Mouse (Mus musculus) olfactory bulb, adult 2 months (tissue): ENCODE results near the gene Bicc1. TPM values are rescaled to one million over a fixed set of nuclear protein-coding genes. Genes with fewer than 3 reads are reported as not detected.

Experiments used
- H3K27ac ChIP-seq: fragments of 200-500 bp; 2 replicates; pipeline ENCODE4 v1.5.1; 2012; ENCODE audit warnings: low read depth, low read length; ENCODE audit not compliant: insufficient read depth
- H3K4me1 ChIP-seq: fragments of 200-500 bp; 2 replicates; pipeline ENCODE4 v1.6.1; 2012; ENCODE audit warnings: low read length; ENCODE audit not compliant: control insufficient read depth, insufficient read depth
- H3K4me3 ChIP-seq: fragments of 200-500 bp; 2 replicates; pipeline ENCODE4 v1.5.1; 2012; ENCODE audit warnings: mild to moderate bottlenecking, low read depth, low read length, moderate library complexity; ENCODE audit not compliant: insufficient read depth
- CTCF ChIP-seq: fragments of 200-500 bp; IDR thresholded peaks from 2 replicates; pipeline ENCODE4 v1.5.1; 2012; ENCODE audit warnings: low read depth, mild to moderate bottlenecking, low read length, moderate library complexity; ENCODE audit not compliant: insufficient read depth
- POLR2A ChIP-seq: fragments of 200-500 bp; IDR thresholded peaks from 2 replicates; pipeline ENCODE4 v1.6.1; 2012; ENCODE audit warnings: mild to moderate bottlenecking, low read depth, low read length, moderate library complexity; ENCODE audit not compliant: insufficient read depth
- WGBS: fragments of 180-500 bp; shearing (Covaris S2); methylation state at CpG from one replicate; pipeline ENCODE4 v1.1.7; 2018; 5-methylcytosine and 5-hydroxymethylcytosine counted together
- polyA plus RNA-seq: library from polyadenylated mRNA; stranded (reverse); fragments of >200 nt; gene quantifications from 2 replicates; pipeline ENCODE4 v1.2.4, GENCODE M21; 2012; ENCODE audit warnings: low replicate concordance; ENCODE audit not compliant: missing spikeins, insufficient read depth, insufficient read length

Bicc1 gene
- polyA plus RNA-seq, 1 experiment = not detected

GRCm38 (mm10) chr10:71119120-71119847 is 40.2 kb downstream of the Bicc1 start:
- WGBS = 81% methylated on average over 15 of the region's 15 CpGs
- H3K27ac ChIP-seq = no peak overlapping the region
- H3K4me1 ChIP-seq = no peaks in the 10 kb centered on the region; the same call in 1 of the 2 replicates
- TF ChIP-seq CTCF (no peak), POLR2A (no peak)
- H3K4me3 ChIP-seq = no peak overlapping the region

GRCm38 (mm10) chr10:71117766-71118165 is 41.7 kb downstream of the Bicc1 start:
- Histone ChIP-seq H3K27ac (no peak overlapping the region), H3K4me3 (no peak overlapping the region), H3K4me1 (no peaks in the 10 kb centered on the region)
- TF ChIP-seq POLR2A (no peak), CTCF (no peak)
- 92% methylated on average over 7 of the region's 7 CpGs for WGBS

DNA sequence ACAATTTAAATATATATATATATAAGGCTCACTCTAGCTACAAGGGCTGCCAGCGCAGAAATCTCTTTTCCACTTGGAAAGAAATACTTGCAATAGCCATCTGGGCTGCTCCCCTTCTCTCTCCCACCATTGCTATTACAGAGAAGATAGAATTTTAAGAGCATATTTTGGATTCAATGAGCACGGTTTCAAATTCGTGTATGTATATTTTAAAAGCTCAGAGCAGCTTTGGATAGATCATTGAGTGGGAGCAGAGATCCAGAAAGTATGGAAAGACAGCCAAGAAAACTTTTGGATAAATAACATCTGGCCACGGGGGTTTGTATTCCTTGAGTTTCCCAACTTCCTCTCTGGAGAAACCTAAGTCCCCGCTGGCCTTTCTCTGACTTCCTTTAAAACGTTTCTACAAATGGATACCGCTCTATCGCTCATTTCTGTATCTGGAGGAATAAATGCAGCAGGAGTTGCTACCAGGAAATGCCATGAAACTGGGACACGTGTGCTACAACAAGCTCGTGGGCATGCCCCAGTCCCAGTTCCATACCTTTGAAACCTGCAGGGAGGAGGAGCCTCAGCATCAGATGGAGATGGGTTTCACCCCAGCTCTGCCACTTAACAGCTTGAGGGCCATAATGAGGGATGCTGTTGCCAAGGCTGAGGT is 45.1 kb downstream of the Bicc1 start:
- 78% methylated on average over 10 of the region's 10 CpGs for WGBS
- Histone ChIP-seq H3K4me3 (no peak overlapping the region), H3K27ac (no peak overlapping the region), H3K4me1 (no peaks in the 10 kb centered on the region)
- TF ChIP-seq CTCF (no peak), POLR2A (no peak)

DNA sequence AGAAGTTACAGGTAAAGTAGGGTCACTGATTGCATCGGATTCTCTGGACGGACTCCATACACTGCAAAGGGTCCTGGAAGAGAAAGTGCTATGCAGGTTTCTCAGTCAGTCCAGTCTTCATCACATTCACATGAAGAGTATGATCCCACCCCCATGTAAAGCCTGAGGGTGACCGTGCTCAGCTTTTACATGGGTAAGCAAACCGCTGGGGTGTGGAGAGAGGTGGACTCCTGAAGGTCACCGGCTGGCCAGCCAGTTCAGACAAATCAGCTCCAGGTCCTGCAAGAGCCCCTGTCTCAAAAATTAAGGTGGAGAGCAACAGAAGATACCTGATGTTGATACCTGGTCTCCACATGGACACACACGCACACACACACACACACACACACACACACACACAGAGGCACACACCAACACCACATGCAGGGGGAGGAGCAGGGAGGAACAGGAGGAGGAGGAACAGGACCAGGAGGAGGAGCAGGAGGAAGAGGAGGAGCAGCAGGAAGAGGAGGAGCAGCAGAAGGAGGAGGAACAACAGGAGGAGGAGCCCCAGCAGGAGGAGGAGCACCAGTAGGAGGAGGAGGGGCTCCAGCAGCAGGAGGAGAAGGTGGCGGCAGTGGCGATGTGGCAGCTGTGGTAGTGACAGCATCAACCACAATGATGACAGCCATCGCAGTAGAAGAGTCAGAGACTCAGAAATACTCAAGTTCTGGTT is 52.9 kb downstream of the Bicc1 start:
- H3K4me1 ChIP-seq = no peaks in the 10 kb centered on the region
- H3K4me3 ChIP-seq = no peak overlapping the region
- no peak overlapping the region for H3K27ac ChIP-seq
- no peak for TF ChIP-seq CTCF
- no peak for TF ChIP-seq POLR2A
- WGBS = 94% methylated on average over 9 of the region's 9 CpGs

GRCm38 (mm10) chr10:71104791-71105190 is 54.7 kb downstream of the Bicc1 start:
- TF ChIP-seq POLR2A (no peak), CTCF (no peak)
- WGBS = 76% methylated on average over 6 of the region's 6 CpGs
- Histone ChIP-seq H3K4me3 (no peak overlapping the region), H3K27ac (no peak overlapping the region), H3K4me1 (no peaks in the 10 kb centered on the region)

DNA sequence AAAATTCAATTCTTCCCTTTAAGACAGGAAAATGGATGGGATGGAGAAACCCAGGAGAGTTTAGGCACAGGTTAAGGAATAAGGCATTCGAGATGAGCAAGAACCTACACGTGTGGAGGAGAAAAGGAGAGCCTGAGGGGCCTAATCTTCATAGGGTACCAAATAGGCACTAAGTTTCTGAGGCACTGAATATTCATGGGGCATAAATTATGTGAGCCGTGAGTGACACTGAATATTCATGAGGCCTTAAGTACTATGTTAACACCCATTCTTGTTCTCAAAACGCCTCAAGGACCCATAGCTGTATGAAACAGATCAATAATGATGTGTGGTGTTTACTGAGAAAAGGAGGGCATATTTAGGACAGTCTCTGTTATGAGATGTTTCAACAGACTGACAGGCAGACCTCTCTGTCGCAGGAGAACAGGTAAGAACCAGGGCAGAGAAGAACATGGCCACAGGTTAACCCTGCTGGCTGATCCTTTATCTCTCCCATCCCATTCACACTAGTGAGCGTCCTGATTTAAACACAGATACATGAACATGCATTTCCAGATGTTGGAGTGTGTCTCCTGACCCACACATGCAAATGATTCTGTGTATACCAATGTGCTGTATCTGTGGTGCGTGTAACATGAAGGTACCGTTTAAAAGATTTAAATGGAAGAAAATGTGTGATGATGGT is 58.5 kb downstream of the Bicc1 start:
- Histone ChIP-seq H3K4me3 (no peak overlapping the region), H3K27ac (no peak overlapping the region), H3K4me1 (no peaks in the 10 kb centered on the region)
- TF ChIP-seq POLR2A = no peak
- TF ChIP-seq CTCF = no peak
- WGBS = 60% methylated on average over 8 of the region's 8 CpGs

DNA sequence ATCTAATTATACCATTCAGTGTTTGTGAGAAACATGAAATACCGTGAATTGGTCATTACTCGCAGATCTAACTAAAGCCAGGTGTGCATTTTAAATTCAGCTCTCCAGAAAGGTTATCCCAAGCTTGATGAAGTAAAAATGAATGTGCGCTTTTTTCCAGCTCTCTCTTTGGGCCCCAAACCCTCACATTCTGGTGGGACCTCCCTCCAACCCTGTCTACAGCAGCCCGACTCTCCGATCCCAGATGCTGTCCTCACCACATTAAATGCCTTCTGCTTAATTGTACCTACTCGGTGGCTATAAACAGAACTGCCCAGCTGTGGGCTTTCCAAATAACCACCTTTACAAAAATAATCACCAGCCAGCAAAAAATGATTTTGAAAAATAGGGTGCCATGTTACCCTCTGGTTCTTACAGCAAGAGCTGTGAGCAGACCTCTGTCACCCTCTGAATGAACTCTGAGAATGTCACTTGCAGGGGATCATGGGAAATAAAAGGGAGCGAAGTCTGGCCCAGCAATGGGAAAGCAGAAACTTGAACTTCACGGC is 64.7 kb downstream of the Bicc1 start:
- H3K4me3 ChIP-seq = no peak overlapping the region
- H3K4me1 ChIP-seq = no peaks in the 10 kb centered on the region
- TF ChIP-seq CTCF (no peak), POLR2A (no peak)
- WGBS = 83% methylated on average over 8 of the region's 8 CpGs
- no peak overlapping the region for H3K27ac ChIP-seq

DNA sequence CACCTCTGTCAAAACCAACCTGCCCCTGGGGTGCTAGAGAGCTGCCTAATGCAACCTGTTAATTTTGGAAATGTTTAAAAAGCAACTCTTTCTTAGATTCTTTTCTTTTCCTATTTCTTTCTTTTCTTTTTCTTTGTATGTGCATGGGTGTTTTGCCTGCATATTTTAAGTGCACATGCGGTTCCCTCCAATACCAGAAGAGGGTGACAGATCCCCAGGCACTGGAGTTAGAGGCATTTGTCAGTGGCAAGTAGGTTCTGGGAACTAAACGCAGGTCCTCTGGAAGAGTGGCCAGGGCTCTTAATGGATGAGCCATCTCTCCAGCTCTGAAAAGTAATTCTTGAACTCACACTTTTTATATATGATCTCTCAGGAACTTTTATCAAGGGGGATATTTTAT is 66.2 kb downstream of the Bicc1 start:
- Histone ChIP-seq H3K4me1 (no peaks in the 10 kb centered on the region), H3K4me3 (no peak overlapping the region), H3K27ac (no peak overlapping the region)
- no peak for TF ChIP-seq CTCF
- TF ChIP-seq POLR2A = no peak
- 96% methylated on average over 2 of the region's 2 CpGs for WGBS

GRCm38 (mm10) chr10:71087359-71087716 is 72.2 kb downstream of the Bicc1 start:
- WGBS = 92% methylated on average over 4 of the region's 4 CpGs
- no peak overlapping the region for H3K4me3 ChIP-seq
- H3K4me1 ChIP-seq = no peaks in the 10 kb centered on the region
- no peak for TF ChIP-seq POLR2A
- TF ChIP-seq CTCF = no peak
- no peak overlapping the region for H3K27ac ChIP-seq
